Mouse (Mus musculus): ENCODE measurements around the gene Shroom3. TPM values are rescaled to one million over a fixed set of nuclear protein-coding genes. Genes with fewer than 3 reads are reported as not detected.

The Shroom3 gene
- total and polyA plus RNA-seq, 3 experiments: not detected

DNA sequence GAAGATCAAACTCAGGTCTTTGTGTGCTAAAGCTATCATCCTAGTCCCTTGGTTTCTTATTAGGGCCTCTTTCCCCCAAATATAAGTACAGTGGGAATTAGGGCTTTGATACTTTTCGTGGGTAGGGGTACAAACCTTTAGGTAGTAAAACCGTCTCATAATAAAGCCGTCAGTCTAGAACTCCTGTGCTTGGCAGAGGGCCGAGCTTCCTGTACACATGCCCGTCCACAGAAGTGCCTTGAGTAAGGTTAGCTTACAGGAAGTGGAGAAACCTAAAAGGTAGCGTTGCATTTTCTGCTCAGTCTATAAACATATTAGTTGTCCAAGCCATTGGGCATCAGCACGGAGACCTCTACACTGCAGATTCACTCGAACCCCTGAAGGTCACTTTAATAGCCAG, 183.3 kb downstream of the Shroom3 start:
- H3K27me3 ChIP-seq (ENCODE audit: control insufficient read depth in 1 of 2, insufficient read depth in 2 of 2, low read length in 2 of 2): no peaks in the 10 kb centered on the region
- H3K79me2 ChIP-seq (ENCODE audit: control insufficient read depth, insufficient read depth, low read length, poor library complexity): no peaks in the 10 kb centered on the region
- no peaks in the 10 kb centered on the region for H3K36me3 ChIP-seq (ENCODE audit: control insufficient read depth in 1 of 2, insufficient read depth in 2 of 2, low read length in 2 of 2)
- H3K9ac ChIP-seq (ENCODE audit: control insufficient read depth, low read depth, low read length, poor library complexity, severe bottlenecking): no peak overlapping the region
- no peaks in the 10 kb centered on the region for H3K9me3 ChIP-seq (replicated peaks; ENCODE audit: insufficient read depth, low read length)
- no peak overlapping the region for H3K27ac ChIP-seq (ENCODE audit: control insufficient read depth, low read depth, low read length)
- H3K4me3 ChIP-seq (ENCODE audit: control insufficient read depth in 1 of 2, insufficient read depth in 1 of 2, low read depth in 2 of 2, low read length in 2 of 2): no peak overlapping the region
- TF ChIP-seq HCFC1 (IDR thresholded peaks at IDR 0.05; ENCODE audit: low read depth, low read length): no peak
- TF ChIP-seq JUND (IDR thresholded peaks at IDR 0.05; ENCODE audit: low read depth, low read length): no peak
- TF ChIP-seq POLR2AphosphoS5 (IDR thresholded peaks at IDR 0.05; ENCODE audit: borderline replicate concordance, low read depth, low read length): no peak
- TF ChIP-seq ZNF384 (IDR thresholded peaks at IDR 0.05; ENCODE audit: low read depth, low read length): no peak
- no peak for TF ChIP-seq E2F4 (IDR thresholded peaks at IDR 0.05; ENCODE audit: borderline replicate concordance, low read depth, low read length)
- no peak for TF ChIP-seq CHD1 (IDR thresholded peaks at IDR 0.05; ENCODE audit: low read depth, low read length)
- no peak for TF ChIP-seq POLR2A (IDR thresholded peaks at IDR 0.05; ENCODE audit: control insufficient read depth in 1 of 2, insufficient read depth in 1 of 2, low read depth in 1 of 2, low read length in 2 of 2, poor library complexity in 1 of 2)
- no peak for TF ChIP-seq MAFK (IDR thresholded peaks at IDR 0.05; ENCODE audit: borderline replicate concordance, low read depth, low read length)
- H3K4me1 ChIP-seq (ENCODE audit: control insufficient read depth in 1 of 2, insufficient read depth in 2 of 2, low read length in 2 of 2): no peaks in the 10 kb centered on the region
- DNase-seq (ENCODE audit: low read depth, low spot score): no peak

DNA sequence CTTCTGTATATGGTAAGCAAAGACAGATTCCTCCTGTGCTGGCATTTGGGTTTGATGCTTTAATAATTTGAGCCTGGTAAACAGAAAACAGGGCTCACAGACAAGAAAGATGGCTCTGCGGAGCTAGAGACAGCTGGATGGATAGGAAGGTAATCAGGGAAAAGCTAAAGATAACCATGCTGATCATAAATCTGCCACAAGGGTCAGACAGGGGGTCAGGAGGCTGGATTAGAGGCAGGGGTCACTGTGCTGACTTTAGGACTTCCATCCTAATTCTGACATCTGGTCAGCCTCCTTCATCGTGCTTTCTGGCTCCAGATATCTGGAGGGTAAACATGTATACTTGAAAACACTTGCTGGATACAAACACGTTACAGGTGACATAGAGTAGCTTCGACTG, 184.0 kb downstream of the Shroom3 start:
- no peaks in the 10 kb centered on the region for H3K9me3 ChIP-seq (replicated peaks; ENCODE audit: insufficient read depth, low read length)
- no peak overlapping the region for H3K27ac ChIP-seq (ENCODE audit: control insufficient read depth, low read depth, low read length)
- no peaks in the 10 kb centered on the region for H3K36me3 ChIP-seq (ENCODE audit: control insufficient read depth in 1 of 2, insufficient read depth in 2 of 2, low read length in 2 of 2)
- H3K4me1 ChIP-seq (ENCODE audit: control insufficient read depth in 1 of 2, insufficient read depth in 2 of 2, low read length in 2 of 2): no peaks in the 10 kb centered on the region
- H3K9ac ChIP-seq (ENCODE audit: control insufficient read depth, low read depth, low read length, poor library complexity, severe bottlenecking): no peak overlapping the region
- DNase-seq (ENCODE audit: low read depth, low spot score): no peak
- H3K4me3 ChIP-seq (ENCODE audit: control insufficient read depth in 1 of 2, insufficient read depth in 1 of 2, low read depth in 2 of 2, low read length in 2 of 2): no peak overlapping the region
- H3K27me3 ChIP-seq (ENCODE audit: control insufficient read depth in 1 of 2, insufficient read depth in 2 of 2, low read length in 2 of 2): no peaks in the 10 kb centered on the region
- no peaks in the 10 kb centered on the region for H3K79me2 ChIP-seq (ENCODE audit: control insufficient read depth, insufficient read depth, low read length, poor library complexity)
- TF ChIP-seq CTCF (IDR thresholded peaks at IDR 0.05 in 2 of 3, conservative IDR thresholded peaks at IDR 0.05 in 1 of 3; ENCODE audit: control insufficient read depth in 1 of 3, insufficient read depth in 1 of 3, low read depth in 2 of 3, low read length in 3 of 3, poor library complexity in 1 of 3, severe bottlenecking in 1 of 3) (no peak), CHD2 (IDR thresholded peaks at IDR 0.05; ENCODE audit: low read length) (no peak), MYB (IDR thresholded peaks at IDR 0.05; ENCODE audit: low read depth, low read length) (no peak), POLR2AphosphoS2 (IDR thresholded peaks at IDR 0.05; ENCODE audit: low read length) (no peak), RAD21 (IDR thresholded peaks at IDR 0.05; ENCODE audit: low read depth, low read length) (no peak), ELF1 (IDR thresholded peaks at IDR 0.05; ENCODE audit: low read depth, low read length) (no peak), USF1 (IDR thresholded peaks at IDR 0.05; ENCODE audit: low read depth, low read length) (no peak), HCFC1 (IDR thresholded peaks at IDR 0.05; ENCODE audit: low read depth, low read length) (no peak), MAFK (IDR thresholded peaks at IDR 0.05; ENCODE audit: borderline replicate concordance, low read depth, low read length) (no peak), ZMIZ1 (IDR thresholded peaks at IDR 0.05; ENCODE audit: low read depth, low read length) (no peak), MYC (IDR thresholded peaks at IDR 0.05; ENCODE audit: low read depth, low read length) (no peak)
